Mouse (Mus musculus) sigmoid colon, adult 10 weeks (tissue): ENCODE measurements around the gene Psg25. TPM values are rescaled to one million over a fixed set of nuclear protein-coding genes. Genes with fewer than 3 reads are reported as not detected.

Source experiments
- polyA plus RNA-seq: library from polyadenylated mRNA; stranded (reverse); fragments of 350-450 nt; fragmentation: Illumina TruSeq; extraction: RNeasy Lipid Tissue Mini Kit (QIAGEN cat#74804); gene quantifications from one replicate; pipeline ENCODE4 v1.2.3, GENCODE M21; 2014; ENCODE audit warnings: low read depth, low replicate concordance

The Psg25 gene
- not detected for polyA plus RNA-seq

DNA sequence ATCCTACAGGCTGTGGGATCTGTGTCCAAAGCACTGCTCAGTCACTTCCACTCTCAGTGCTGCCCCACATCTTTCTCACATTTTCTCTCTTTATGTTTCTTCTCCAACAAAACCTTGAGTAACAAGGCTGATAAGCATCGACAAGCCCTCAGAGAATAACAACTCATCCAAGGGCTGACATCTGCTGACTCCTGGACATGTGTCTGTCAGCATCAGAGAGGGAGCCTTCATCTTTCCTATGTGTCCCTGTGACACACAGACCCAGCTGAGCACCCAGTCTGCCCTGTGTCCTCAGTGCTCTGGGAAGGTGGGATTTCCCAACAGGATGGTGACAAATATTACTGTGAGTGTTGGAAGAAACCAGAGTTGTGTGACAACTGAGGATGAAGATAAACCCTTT, at the start of gene Psg25:
TSS of gene Psg25 (minus strand) at position 101 of the 400 bp plus-strand sequence.

DNA sequence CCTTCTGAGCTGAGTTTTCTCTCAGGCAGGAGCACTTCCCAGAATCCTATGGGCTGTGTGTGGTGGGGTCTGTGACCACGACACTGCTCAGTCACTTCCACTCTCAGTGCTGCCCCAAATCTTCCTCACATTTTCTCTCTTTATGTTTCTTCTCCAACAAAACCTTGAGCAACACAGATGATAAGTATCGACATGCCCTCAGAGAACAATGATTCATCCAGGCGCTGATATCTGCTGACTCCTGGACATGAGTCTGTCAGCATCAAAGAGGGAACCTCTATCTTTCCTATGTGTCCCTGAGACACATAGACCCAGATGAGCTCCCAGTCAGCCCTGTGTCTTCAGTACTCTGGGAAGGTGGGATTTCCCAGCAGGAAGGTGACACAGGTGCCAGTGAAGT, 35.1 kb upstream of the Psg25 start, which contains the start of gene Psg27:
TSS of gene Psg27 (minus strand) at position 101 of the 400 bp plus-strand sequence.

DNA sequence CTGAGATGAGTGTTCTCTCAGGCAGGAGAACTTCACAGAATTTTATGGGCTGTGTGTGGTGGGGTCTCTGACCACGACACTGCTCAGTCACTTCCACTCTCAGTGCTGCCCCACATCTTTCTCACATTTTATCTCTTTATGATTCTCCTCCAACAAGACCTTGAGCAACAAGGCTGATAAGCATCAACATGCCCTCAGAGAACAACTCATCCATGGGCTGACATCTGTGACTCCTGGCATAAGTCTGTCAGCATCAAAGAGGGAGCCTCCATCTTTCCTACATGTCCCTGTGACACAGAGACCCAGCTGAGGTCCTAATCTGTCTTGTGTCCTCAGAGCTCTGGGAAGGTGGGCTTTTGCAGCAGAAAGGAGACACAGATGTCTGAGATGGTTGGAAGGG, 48.0 kb downstream of the Psg25 start, which contains the start of gene Psg26:
TSS of gene Psg26 (minus strand) at position 101 of the 400 bp plus-strand sequence.

Other genes with a start within 250 kb of the Psg25 start
- gene Psg18, start 177.3 kb downstream of the Psg25 start, polyA plus RNA-seq: not detected
- not detected for gene Psg28, start 100.2 kb downstream of the Psg25 start, polyA plus RNA-seq
- gene Psg26, start 48.1 kb downstream of the Psg25 start, polyA plus RNA-seq: not detected
- gene Psg27, start 35.0 kb upstream of the Psg25 start, polyA plus RNA-seq: not detected
- gene Psg23, start 84.2 kb upstream of the Psg25 start, polyA plus RNA-seq: not detected
- not detected for gene Psg21, start 124.5 kb upstream of the Psg25 start, polyA plus RNA-seq
- not detected for gene Psg20, start 153.9 kb upstream of the Psg25 start, polyA plus RNA-seq
- not detected for gene Psg22, start 185.8 kb upstream of the Psg25 start, polyA plus RNA-seq